Comparison of ENCODE assay signal across 8 mouse cellular contexts in the genomic region with DNA sequence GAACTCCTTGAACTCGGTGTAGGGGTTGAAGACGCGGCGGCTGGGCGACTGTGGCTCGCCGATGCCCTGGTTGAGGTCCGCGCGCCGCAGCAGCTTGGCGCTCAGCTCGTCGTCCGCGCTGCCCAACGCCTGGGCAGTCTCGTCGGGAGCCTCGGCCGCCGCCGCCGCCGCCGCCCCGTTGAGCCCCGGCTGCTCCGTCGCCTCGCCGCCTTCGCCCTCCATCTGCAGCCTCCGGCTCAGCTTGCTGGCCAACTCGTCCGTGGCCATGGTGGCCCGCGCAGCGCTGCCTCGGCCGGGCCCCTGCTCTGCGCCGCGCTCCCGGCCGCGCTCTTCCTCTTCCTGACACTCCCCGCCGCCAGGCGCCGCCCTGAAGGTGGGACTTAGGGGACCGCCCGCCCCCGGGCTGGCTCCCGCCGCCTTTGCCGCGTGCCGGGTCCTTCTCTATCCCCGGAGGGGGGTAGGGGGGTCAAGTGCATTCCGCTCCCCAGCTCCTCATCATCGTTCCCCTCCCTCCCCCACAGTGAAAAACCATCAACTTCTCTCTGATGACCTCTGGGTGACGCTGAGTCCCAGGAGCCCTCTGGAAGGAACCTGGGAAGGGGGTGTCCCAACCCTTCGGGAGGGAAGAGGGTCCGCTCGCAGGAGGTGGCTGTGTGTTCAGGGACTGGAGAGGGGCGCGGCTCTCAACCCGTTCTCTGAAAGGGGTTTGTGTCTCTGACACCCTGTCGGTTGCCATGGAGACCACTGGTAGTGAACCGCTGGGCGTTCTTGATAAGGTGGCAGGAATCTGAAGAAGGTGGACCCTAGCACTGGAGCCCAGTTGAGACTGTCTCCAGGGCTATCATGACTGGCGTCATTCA. TPM values are rescaled to one million over a fixed set of nuclear protein-coding genes. Genes with fewer than 3 reads are reported as not detected.
A peak's percentile ranks its signal among the peaks of the same experiment; 100 is the strongest.
DNase-seq lines count a peak whose midpoint lies in the region; ATAC-seq and TF ChIP-seq lines count a peak whose summit lies in the region.

TSS of gene Efhd2 (minus strand) at position 320 of the 860 bp plus-strand sequence.

- no peak for TF ChIP-seq CTCF in kidney, adult 2 months (conservative IDR thresholded peaks at IDR 0.05; ENCODE audit: insufficient read depth, insufficient read length, low read depth, low read length)

- H3K36me3 ChIP-seq in embryonic facial prominence, embryonic 11.5 days (replicated peaks; ENCODE audit: control insufficient read depth, insufficient read depth, low read depth, low read length) = no peaks in the 10 kb centered on the region
- no peaks in the 10 kb centered on the region for H3K36me3 ChIP-seq in kidney, adult 2 months (ENCODE audit: control insufficient read depth, insufficient read depth, low read length)
- no peaks in the 10 kb centered on the region; the same call in 1 of the 2 replicates for H3K36me3 ChIP-seq in splenic B cell, adult 2 months (ENCODE audit: control insufficient read depth, insufficient read depth, low read length, poor library complexity, severe bottlenecking)

- H3K27ac ChIP-seq in embryonic facial prominence, embryonic 11.5 days (replicated peaks; ENCODE audit: low read depth, low read length) = no peak within 1 kb of the TSS
- H3K27ac ChIP-seq in kidney, adult 2 months (ENCODE audit: insufficient read depth, low read depth, low read length) = no peak within 1 kb of the TSS

- DNase-seq in 416B (ENCODE audit: low read depth) (peak; percentile 70), liver (peak; percentile 93)
- peak; percentile 91 for DNase-seq in adrenal gland, postnatal 14 days
- DNase-seq in embryonic facial prominence, embryonic 11.5 days (ENCODE audit: low spot score) = peak; percentile 85
- DNase-seq in heart, adult 18-20 months = peak; percentile 91
- DNase-seq in kidney, adult 2 months = peak; percentile 81
- DNase-seq in splenic B cell, adult 2 months (ENCODE audit: low read depth, low spot score) = peak; percentile 76

- peak within 1 kb of the TSS; percentile 69 for H3K4me3 ChIP-seq in embryonic facial prominence, embryonic 11.5 days (ENCODE audit: low read depth, low read length)
- H3K4me3 ChIP-seq in kidney, adult 2 months (ENCODE audit: insufficient read depth, low read depth, low read length) = peak within 1 kb of the TSS; percentile 66

- no peaks in the 10 kb centered on the region; the same call in 1 of the 2 replicates for H3K27me3 ChIP-seq in embryonic facial prominence, embryonic 11.5 days (ENCODE audit: control insufficient read depth, insufficient read depth, low read length)
- no peaks in the 10 kb centered on the region for H3K27me3 ChIP-seq in kidney, adult 2 months (replicated peaks; ENCODE audit: control insufficient read depth, insufficient read depth, low read length)
- no peaks in the 10 kb centered on the region; the same call in 1 of the 2 replicates for H3K27me3 ChIP-seq in splenic B cell, adult 2 months (ENCODE audit: control insufficient read depth, insufficient read depth, low read length, poor library complexity, severe bottlenecking)

- peak; percentile 46 for TF ChIP-seq POLR2A in kidney, adult 2 months (IDR thresholded peaks at IDR 0.05; ENCODE audit: low read depth, low read length)

- WGBS in embryonic facial prominence, embryonic 11.5 days = under 1% methylated on average over 73 of the region's 73 CpGs
- 1% methylated on average over 73 of the region's 73 CpGs for WGBS in kidney, adult 2 months

- peaks cover 3% of the 10 kb centered on the region; the same call in 1 of the 2 replicates for H3K4me1 ChIP-seq in embryonic facial prominence, embryonic 11.5 days (ENCODE audit: control insufficient read depth, insufficient read depth, low read length)
- no peaks in the 10 kb centered on the region for H3K4me1 ChIP-seq in kidney, adult 2 months (ENCODE audit: control insufficient read depth, insufficient read depth, low read length)

- no peaks in the 10 kb centered on the region for H3K9me3 ChIP-seq in embryonic facial prominence, embryonic 11.5 days (replicated peaks; ENCODE audit: control insufficient read depth, low read length)

- H3K4me2 ChIP-seq in embryonic facial prominence, embryonic 11.5 days (ENCODE audit: low read depth, low read length) = peak within 1 kb of the TSS; percentile 94

- H3K9ac ChIP-seq in embryonic facial prominence, embryonic 11.5 days (replicated peaks; ENCODE audit: low read length) = peak within 1 kb of the TSS; percentile 76

- ATAC-seq in embryonic facial prominence, embryonic 11.5 days (replicated peaks; ENCODE audit: insufficient number of reproducible peaks, low FRiP score, low TSS enrichment, low read depth) = peak; percentile 89
- peak; percentile 43; the same call in 1 of the 2 replicates for ATAC-seq in monocyte, adult 5-6 weeks (replicated peaks; ENCODE audit: insufficient number of reproducible peaks, low FRiP score, low TSS enrichment, poor library complexity, severe bottlenecking)

RNA-seq across cellular contexts. Expression of gene Efhd2, which starts in this region (rescaled TPM):
- 21.4 and 28.2 TPM in 2 replicates for total RNA-seq in adrenal gland, postnatal 14 days (2021)
- 18.2 and 19.1 TPM in 2 replicates for polyA plus RNA-seq in embryonic facial prominence, embryonic 11.5 days (2014; fragmentation: Nextera tagmentation; extraction: Ambion mirVana)
- 10 to 100 TPM; 21.7 to 22.8 TPM for total RNA-seq in heart, adult 18-20 months (2021)
- 36.3 and 41.0 TPM in 2 replicates for polyA plus RNA-seq in kidney, adult 2 months (2012; rRNA removed)
- 190 to 273 TPM (median 198 TPM) in 3 replicates for total RNA-seq in monocyte, adult 5-6 weeks (2017)
